Mouse (Mus musculus) erythroid progenitor cell, adult 5-6 weeks (primary cell): Measurements from ENCODE around the gene Prpf8. TPM values are rescaled to one million over a fixed set of nuclear protein-coding genes. Genes with fewer than 3 reads are reported as not detected.
A peak's percentile ranks its signal among the peaks of the same experiment; 100 is the strongest.

Source experiments
- ATAC-seq: replicated peaks from 2 replicates; pipeline ENCODE4 v1.8.0; 2016; ENCODE audit warnings: moderate number of reproducible peaks, mild to moderate bottlenecking, moderate TSS enrichment, inconsistent platforms; ENCODE audit not compliant: poor library complexity, low FRiP score, severe bottlenecking
- total RNA-seq, 2 experiments: library from RNA; stranded (forward) in 1 of 2; stranded (reverse) in 1 of 2; fragments of 150-400 nt in 1 of 2; fragments of 186-747, 209-891 nt in 1 of 2; gene quantifications; 2 replicates each; pipeline versions ENCODE4 v1.2.3 to v1.2.4; 2015 to 2017; ENCODE audit warnings: low replicate concordance in 2 of 2

Gene Prpf8
- total RNA-seq, 2 experiments from 2014 or later: 53.6 to 70.0 TPM

- peak; percentile 42 for ATAC-seq
Measured at GRCm38 (mm10) chr11:75530845-75531373, 44.3 kb downstream of the Prpf8 start.

- ATAC-seq: peak; percentile 82
Measured at GRCm38 (mm10) chr11:75531469-75532242, 45.0 kb downstream of the Prpf8 start, which contains the start of gene Slc43a2. Slc43a2 (plus strand) TSS chr11:75531694.

GRCm38 (mm10) chr11:75532340-75533277 lies 46.0 kb downstream of the Prpf8 start:
- ATAC-seq: no peak

GRCm38 (mm10) chr11:75533314-75534015 lies 46.8 kb downstream of the Prpf8 start:
- ATAC-seq: no peak

GRCm38 (mm10) chr11:75534286-75535033 lies 47.8 kb downstream of the Prpf8 start:
- no peak for ATAC-seq

- no peak for ATAC-seq
Measured at GRCm38 (mm10) chr11:75535106-75535795, 48.6 kb downstream of the Prpf8 start.

GRCm38 (mm10) chr11:75536255-75537024 lies 49.8 kb downstream of the Prpf8 start:
- no peak for ATAC-seq

- ATAC-seq: no peak
Measured at GRCm38 (mm10) chr11:75537025-75537414, 50.4 kb downstream of the Prpf8 start.

GRCm38 (mm10) chr11:75537491-75538183 lies 51.0 kb downstream of the Prpf8 start:
- ATAC-seq: no peak

- no peak for ATAC-seq
Measured at GRCm38 (mm10) chr11:75538184-75538969, 51.8 kb downstream of the Prpf8 start.

GRCm38 (mm10) chr11:75538970-75539299 lies 52.3 kb downstream of the Prpf8 start:
- no peak for ATAC-seq

- ATAC-seq: no peak
Measured at GRCm38 (mm10) chr11:75540209-75540608, 53.6 kb downstream of the Prpf8 start.

- ATAC-seq: no peak
Measured at GRCm38 (mm10) chr11:75540710-75541581, 54.3 kb downstream of the Prpf8 start.

GRCm38 (mm10) chr11:75544713-75545112 lies 58.1 kb downstream of the Prpf8 start:
- no peak for ATAC-seq

- ATAC-seq: no peak
Measured at GRCm38 (mm10) chr11:75546057-75546456, 59.4 kb downstream of the Prpf8 start.

GRCm38 (mm10) chr11:75549658-75550111 lies 63.1 kb downstream of the Prpf8 start:
- ATAC-seq: no peak
